Mouse (Mus musculus): ENCODE measurements around the gene Cela3a. TPM values are rescaled to one million over a fixed set of nuclear protein-coding genes. Genes with fewer than 3 reads are reported as not detected.

Cela3a gene
- polyA plus RNA-seq, 1 experiment from 2014 or later = not detected

GRCm38 (mm10) chr4:137390196-137390595 lies 19.4 kb downstream of the Cela3a start:
- peaks cover 14% of the 10 kb centered on the region for H3K4me1 ChIP-seq (ENCODE audit: insufficient read depth, low read length)
- no peaks in the 10 kb centered on the region for H3K27me3 ChIP-seq (ENCODE audit: insufficient read depth, low read length)
- ATAC-seq (ENCODE audit: low FRiP score, low TSS enrichment) = no peak
- no peak overlapping the region for H3K27ac ChIP-seq (ENCODE audit: low read length)
- 95% methylated on average over 4 of the region's 4 CpGs for WGBS
- H3K9ac ChIP-seq (replicated peaks; ENCODE audit: low read length) = no peak overlapping the region
- no peak overlapping the region for H3K4me3 ChIP-seq (ENCODE audit: low read length)
- no peaks in the 10 kb centered on the region for H3K9me3 ChIP-seq (ENCODE audit: low read length)
- no peak overlapping the region for H3K4me2 ChIP-seq (replicated peaks; ENCODE audit: low read depth, low read length)
- no peaks in the 10 kb centered on the region for H3K36me3 ChIP-seq (ENCODE audit: insufficient read depth, low read length)

- no peaks in the 10 kb centered on the region for H3K9me3 ChIP-seq (ENCODE audit: low read length)
- ATAC-seq (ENCODE audit: low FRiP score, low TSS enrichment) = no peak
- no peaks in the 10 kb centered on the region for H3K36me3 ChIP-seq (ENCODE audit: insufficient read depth, low read length)
- peak overlapping the region; percentile 82 for H3K9ac ChIP-seq (replicated peaks; ENCODE audit: low read length)
- no peaks in the 10 kb centered on the region for H3K27me3 ChIP-seq (ENCODE audit: insufficient read depth, low read length)
- H3K4me1 ChIP-seq (ENCODE audit: insufficient read depth, low read length) = peaks cover 14% of the 10 kb centered on the region
- H3K4me2 ChIP-seq (replicated peaks; ENCODE audit: low read depth, low read length) = peak overlapping the region; percentile 91
- WGBS = 48% methylated on average over 6 of the region's 6 CpGs
- peak overlapping the region; percentile 97 for H3K27ac ChIP-seq (ENCODE audit: low read length)
- H3K4me3 ChIP-seq (ENCODE audit: low read length) = peak overlapping the region; percentile 76
Measured at GRCm38 (mm10) chr4:137388983-137389382, 20.6 kb downstream of the Cela3a start.

- peak overlapping the region; percentile 91 for H3K4me2 ChIP-seq (replicated peaks; ENCODE audit: low read depth, low read length)
- H3K4me3 ChIP-seq (ENCODE audit: low read length) = peak overlapping the region; percentile 76
- peaks cover 14% of the 10 kb centered on the region for H3K4me1 ChIP-seq (ENCODE audit: insufficient read depth, low read length)
- no peaks in the 10 kb centered on the region for H3K27me3 ChIP-seq (ENCODE audit: insufficient read depth, low read length)
- no peaks in the 10 kb centered on the region for H3K36me3 ChIP-seq (ENCODE audit: insufficient read depth, low read length)
- peak overlapping the region; percentile 97 for H3K27ac ChIP-seq (ENCODE audit: low read length)
- H3K9me3 ChIP-seq (ENCODE audit: low read length) = no peaks in the 10 kb centered on the region
- under 1% methylated on average over 46 of the region's 46 CpGs for WGBS
- H3K9ac ChIP-seq (replicated peaks; ENCODE audit: low read length) = peak overlapping the region; percentile 82
- ATAC-seq (ENCODE audit: low FRiP score, low TSS enrichment) = peak; percentile 95
Measured at GRCm38 (mm10) chr4:137388059-137388794, 21.4 kb downstream of the Cela3a start.

GRCm38 (mm10) chr4:137387482-137388058 lies 22.0 kb downstream of the Cela3a start:
- H3K4me1 ChIP-seq (ENCODE audit: insufficient read depth, low read length) = peaks cover 9% of the 10 kb centered on the region; the same call in 1 of the 2 replicates

GRCm38 (mm10) chr4:137380702-137381605 lies 28.6 kb downstream of the Cela3a start:
- Histone ChIP-seq H3K4me1 (ENCODE audit: insufficient read depth, low read length) (peaks cover 7% of the 10 kb centered on the region), H3K27me3 (ENCODE audit: insufficient read depth, low read length) (no peaks in the 10 kb centered on the region), H3K27ac (ENCODE audit: low read length) (peak overlapping the region; percentile 82), H3K36me3 (ENCODE audit: insufficient read depth, low read length) (no peaks in the 10 kb centered on the region), H3K4me3 (ENCODE audit: low read length) (no peak overlapping the region), H3K9ac (replicated peaks; ENCODE audit: low read length) (no peak overlapping the region; the same call in 1 of the 2 replicates), H3K9me3 (ENCODE audit: low read length) (no peaks in the 10 kb centered on the region), H3K4me2 (replicated peaks; ENCODE audit: low read depth, low read length) (peak overlapping the region; percentile 37)
- WGBS = 38% methylated on average over 15 of the region's 16 CpGs
- ATAC-seq (ENCODE audit: low FRiP score, low TSS enrichment) = peak; percentile 57

More at GRCm38 (mm10) chr4:137387482-137388058, 22.0 kb downstream of the Cela3a start:
- Histone ChIP-seq H3K9me3 (ENCODE audit: low read length) (no peaks in the 10 kb centered on the region), H3K27me3 (ENCODE audit: insufficient read depth, low read length) (no peaks in the 10 kb centered on the region), H3K4me2 (replicated peaks; ENCODE audit: low read depth, low read length) (peak overlapping the region; percentile 91), H3K27ac (ENCODE audit: low read length) (peak overlapping the region; percentile 97), H3K9ac (replicated peaks; ENCODE audit: low read length) (peak overlapping the region; percentile 82), H3K36me3 (ENCODE audit: insufficient read depth, low read length) (no peaks in the 10 kb centered on the region), H3K4me3 (ENCODE audit: low read length) (peak overlapping the region; percentile 76)
- no peak for ATAC-seq (ENCODE audit: low FRiP score, low TSS enrichment)
- under 1% methylated on average over 20 of the region's 20 CpGs for WGBS

- 92% methylated on average over 10 of the region's 10 CpGs for WGBS
- H3K9me3 ChIP-seq (ENCODE audit: low read length) = no peaks in the 10 kb centered on the region
- H3K9ac ChIP-seq (replicated peaks; ENCODE audit: low read length) = no peak overlapping the region
- no peaks in the 10 kb centered on the region for H3K27me3 ChIP-seq (ENCODE audit: insufficient read depth, low read length)
- H3K4me3 ChIP-seq (ENCODE audit: low read length) = no peak overlapping the region
- H3K4me1 ChIP-seq (ENCODE audit: insufficient read depth, low read length) = peaks cover 16% of the 10 kb centered on the region
- no peak overlapping the region for H3K27ac ChIP-seq (ENCODE audit: low read length)
- no peak for ATAC-seq (ENCODE audit: low FRiP score, low TSS enrichment)
- no peaks in the 10 kb centered on the region for H3K36me3 ChIP-seq (ENCODE audit: insufficient read depth, low read length)
- no peak overlapping the region for H3K4me2 ChIP-seq (replicated peaks; ENCODE audit: low read depth, low read length)
Measured at GRCm38 (mm10) chr4:137379713-137380255, 29.8 kb downstream of the Cela3a start.

- no peaks in the 10 kb centered on the region for H3K9me3 ChIP-seq (ENCODE audit: low read length)
- no peak overlapping the region for H3K27ac ChIP-seq (ENCODE audit: low read length)
- H3K9ac ChIP-seq (replicated peaks; ENCODE audit: low read length) = no peak overlapping the region
- no peak for ATAC-seq (ENCODE audit: low FRiP score, low TSS enrichment)
- H3K4me3 ChIP-seq (ENCODE audit: low read length) = no peak overlapping the region
- H3K4me1 ChIP-seq (ENCODE audit: insufficient read depth, low read length) = peaks cover 16% of the 10 kb centered on the region
- no peaks in the 10 kb centered on the region for H3K27me3 ChIP-seq (ENCODE audit: insufficient read depth, low read length)
- WGBS = 79% methylated on average over 3 of the region's 3 CpGs
- no peak overlapping the region for H3K4me2 ChIP-seq (replicated peaks; ENCODE audit: low read depth, low read length)
- no peaks in the 10 kb centered on the region for H3K36me3 ChIP-seq (ENCODE audit: insufficient read depth, low read length)
Measured at GRCm38 (mm10) chr4:137379085-137379484, 30.5 kb downstream of the Cela3a start.

GRCm38 (mm10) chr4:137377526-137378304 lies 31.9 kb downstream of the Cela3a start:
- Histone ChIP-seq H3K27ac (ENCODE audit: low read length) (no peak overlapping the region), H3K27me3 (ENCODE audit: insufficient read depth, low read length) (no peaks in the 10 kb centered on the region), H3K36me3 (ENCODE audit: insufficient read depth, low read length) (no peaks in the 10 kb centered on the region), H3K4me2 (replicated peaks; ENCODE audit: low read depth, low read length) (no peak overlapping the region), H3K4me3 (ENCODE audit: low read length) (no peak overlapping the region), H3K4me1 (ENCODE audit: insufficient read depth, low read length) (peaks cover 16% of the 10 kb centered on the region), H3K9me3 (ENCODE audit: low read length) (no peaks in the 10 kb centered on the region), H3K9ac (replicated peaks; ENCODE audit: low read length) (no peak overlapping the region)
- WGBS = 84% methylated on average over 4 of the region's 4 CpGs
- no peak for ATAC-seq (ENCODE audit: low FRiP score, low TSS enrichment)

- Histone ChIP-seq H3K36me3 (ENCODE audit: insufficient read depth, low read length) (no peaks in the 10 kb centered on the region), H3K27ac (ENCODE audit: low read length) (no peak overlapping the region), H3K4me2 (replicated peaks; ENCODE audit: low read depth, low read length) (no peak overlapping the region), H3K27me3 (ENCODE audit: insufficient read depth, low read length) (no peaks in the 10 kb centered on the region), H3K9me3 (ENCODE audit: low read length) (no peaks in the 10 kb centered on the region), H3K4me3 (ENCODE audit: low read length) (no peak overlapping the region), H3K4me1 (ENCODE audit: insufficient read depth, low read length) (peaks cover 23% of the 10 kb centered on the region), H3K9ac (replicated peaks; ENCODE audit: low read length) (no peak overlapping the region)
- 73% methylated on average over 2 of the region's 2 CpGs for WGBS
- no peak for ATAC-seq (ENCODE audit: low FRiP score, low TSS enrichment)
Measured at GRCm38 (mm10) chr4:137376778-137377177, 32.8 kb downstream of the Cela3a start.

Data from kidney, embryonic 16.5 days (tissue).